Mouse (Mus musculus): Measurements from ENCODE around the gene Ctdspl.

DNA sequence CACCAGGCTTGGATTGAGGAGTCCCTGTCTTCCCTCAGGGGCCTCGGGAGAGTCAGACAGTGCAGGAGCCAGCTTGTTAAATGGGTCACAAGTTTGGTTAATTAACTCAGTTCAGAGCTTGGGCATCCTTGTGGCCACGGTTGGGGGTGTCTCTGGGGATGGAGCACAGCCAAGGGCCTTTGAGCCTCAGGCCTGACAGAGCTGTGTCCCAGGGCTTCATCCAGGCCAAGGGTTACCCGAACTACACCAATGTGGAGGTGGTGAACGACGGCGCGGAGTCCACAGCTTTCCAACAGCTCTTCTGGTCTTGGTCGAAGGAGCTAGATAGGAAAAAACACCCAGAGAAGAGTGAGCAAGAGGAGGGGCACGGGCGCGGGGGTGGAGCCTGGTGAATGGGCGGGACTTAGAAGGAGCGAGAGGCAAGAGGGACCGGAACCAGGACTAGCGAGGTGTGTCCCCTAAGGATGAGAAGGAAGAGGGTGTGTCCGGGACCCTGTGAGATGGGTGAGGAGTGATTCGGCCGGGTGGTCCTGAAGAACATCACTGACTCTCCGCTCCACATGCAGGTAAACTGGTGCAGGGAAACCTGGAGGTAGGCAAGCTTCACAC lies 136.9 kb downstream of the Ctdspl start:
- no peak for TF ChIP-seq CTCF (IDR thresholded peaks at IDR 0.05; ENCODE audit: extremely low read depth, insufficient read length, insufficient replicate concordance, low read depth, low read length)
- TF ChIP-seq POLR2A (IDR thresholded peaks at IDR 0.05; ENCODE audit: low read depth, low read length), result no peak

Data from small intestine, adult 2 months (tissue).